Mouse (Mus musculus) mammary gland, adult 2 months (tissue): ENCODE results near the gene Rbm31y. TPM values are rescaled to one million over a fixed set of nuclear protein-coding genes. Genes with fewer than 3 reads are reported as not detected.

Experiments
- polyA plus RNA-seq: library from polyadenylated mRNA; depleted of rRNA; stranded (reverse); fragments of >200 nt; gene quantifications from 2 replicates; pipeline ENCODE4 v1.2.3, GENCODE M21; 2012; ENCODE audit warnings: low replicate concordance; rRNA removed

Rbm31y gene
- not detected in 2 replicates for polyA plus RNA-seq

GRCm38 (mm10) chrY:17400461-17400860 lies at the start of gene Rbm31y:
Rbm31y (plus strand) TSS chrY:17400761.

